Mouse (Mus musculus) splenic B cell, adult 2 months (primary cell): ENCODE data around the gene Lcmt1.
A peak's percentile ranks its signal among the peaks of the same experiment; 100 is the strongest.

ENCODE experiments used
- DNase-seq: peaks from one replicate; pipeline ENCODE4 v3.0.0-alpha.2; 2011; ENCODE audit warnings: low read depth, low spot score
- H3K27me3 ChIP-seq: 2 replicates; pipeline ENCODE4 v1.6.1; 2012; ENCODE audit warnings: mild to moderate bottlenecking, low read length, moderate library complexity, mixed read lengths; ENCODE audit not compliant: control insufficient read depth, poor library complexity, insufficient read depth, severe bottlenecking
- H3K36me3 ChIP-seq: 2 replicates; pipeline ENCODE4 v1.6.1; 2012; ENCODE audit warnings: mild to moderate bottlenecking, low read length, moderate library complexity, mixed read lengths; ENCODE audit not compliant: control insufficient read depth, poor library complexity, insufficient read depth, severe bottlenecking

Gene Lcmt1

GRCm38 (mm10) chr7:123430411-123430705 lies 60.8 kb downstream of the Lcmt1 start:
- no peak for DNase-seq
- Histone ChIP-seq H3K27me3 (no peaks in the 10 kb centered on the region), H3K36me3 (no peaks in the 10 kb centered on the region)

GRCm38 (mm10) chr7:123431206-123431605 lies 61.6 kb downstream of the Lcmt1 start:
- no peak for DNase-seq
- H3K27me3 ChIP-seq: no peaks in the 10 kb centered on the region
- H3K36me3 ChIP-seq: no peaks in the 10 kb centered on the region

- DNase-seq: no peak
- H3K27me3 ChIP-seq: no peaks in the 10 kb centered on the region
- H3K36me3 ChIP-seq: no peaks in the 10 kb centered on the region
These were observed 72.5 kb downstream of the Lcmt1 start for GRCm38 (mm10) chr7:123442079-123442478.

GRCm38 (mm10) chr7:123448794-123449193 lies 79.2 kb downstream of the Lcmt1 start:
- no peak for DNase-seq
- no peaks in the 10 kb centered on the region for H3K27me3 ChIP-seq
- H3K36me3 ChIP-seq: no peaks in the 10 kb centered on the region

- Histone ChIP-seq H3K27me3 (no peaks in the 10 kb centered on the region), H3K36me3 (no peaks in the 10 kb centered on the region)
- no peak for DNase-seq
These were observed 80.1 kb downstream of the Lcmt1 start for GRCm38 (mm10) chr7:123449676-123450075.

- DNase-seq: no peak
- Histone ChIP-seq H3K36me3 (no peaks in the 10 kb centered on the region), H3K27me3 (no peaks in the 10 kb centered on the region)
These were observed 80.9 kb downstream of the Lcmt1 start for GRCm38 (mm10) chr7:123450515-123450914.

GRCm38 (mm10) chr7:123452551-123452950 lies 83.0 kb downstream of the Lcmt1 start:
- Histone ChIP-seq H3K27me3 (no peaks in the 10 kb centered on the region), H3K36me3 (no peaks in the 10 kb centered on the region)
- DNase-seq: no peak

- H3K27me3 ChIP-seq: no peaks in the 10 kb centered on the region
- no peak for DNase-seq
These were observed 83.5 kb downstream of the Lcmt1 start for GRCm38 (mm10) chr7:123453066-123453465.

GRCm38 (mm10) chr7:123455088-123455487 lies 85.5 kb downstream of the Lcmt1 start:
- Histone ChIP-seq H3K27me3 (no peaks in the 10 kb centered on the region), H3K36me3 (no peaks in the 10 kb centered on the region)
- no peak for DNase-seq

More at GRCm38 (mm10) chr7:123453066-123453465, 83.5 kb downstream of the Lcmt1 start:
- H3K36me3 ChIP-seq: no peaks in the 10 kb centered on the region

- Histone ChIP-seq H3K36me3 (no peaks in the 10 kb centered on the region), H3K27me3 (no peaks in the 10 kb centered on the region)
- no peak for DNase-seq
These were observed 88.7 kb downstream of the Lcmt1 start for GRCm38 (mm10) chr7:123458309-123458708.

- Histone ChIP-seq H3K27me3 (no peaks in the 10 kb centered on the region), H3K36me3 (no peaks in the 10 kb centered on the region)
- no peak for DNase-seq
These were observed 89.7 kb downstream of the Lcmt1 start for GRCm38 (mm10) chr7:123459247-123459646.

GRCm38 (mm10) chr7:123461316-123461715 lies 91.7 kb downstream of the Lcmt1 start:
- H3K36me3 ChIP-seq: no peaks in the 10 kb centered on the region
- no peaks in the 10 kb centered on the region for H3K27me3 ChIP-seq
- DNase-seq: no peak

GRCm38 (mm10) chr7:123462070-123462501 lies 92.5 kb downstream of the Lcmt1 start, which contains the start of gene Aqp8:
TSS of gene Aqp8 (plus strand) at chr7:123462291.
- H3K27me3 ChIP-seq: no peaks in the 10 kb centered on the region
- H3K36me3 ChIP-seq: no peaks in the 10 kb centered on the region

GRCm38 (mm10) chr7:123463569-123463968 lies 94.0 kb downstream of the Lcmt1 start:
- Histone ChIP-seq H3K27me3 (no peaks in the 10 kb centered on the region), H3K36me3 (no peaks in the 10 kb centered on the region)
- DNase-seq: no peak

More at GRCm38 (mm10) chr7:123462070-123462501, 92.5 kb downstream of the Lcmt1 start, which contains the start of gene Aqp8:
- DNase-seq: no peak

GRCm38 (mm10) chr7:123465692-123466387 lies 96.3 kb downstream of the Lcmt1 start:
- DNase-seq: peak; percentile 83
- H3K36me3 ChIP-seq: no peaks in the 10 kb centered on the region
- no peaks in the 10 kb centered on the region for H3K27me3 ChIP-seq

- Histone ChIP-seq H3K36me3 (no peaks in the 10 kb centered on the region), H3K27me3 (no peaks in the 10 kb centered on the region)
- DNase-seq: no peak
These were observed 98.4 kb downstream of the Lcmt1 start for GRCm38 (mm10) chr7:123467961-123468360.
